Mouse (Mus musculus): Measurements from ENCODE around the gene Uox.

DNA sequence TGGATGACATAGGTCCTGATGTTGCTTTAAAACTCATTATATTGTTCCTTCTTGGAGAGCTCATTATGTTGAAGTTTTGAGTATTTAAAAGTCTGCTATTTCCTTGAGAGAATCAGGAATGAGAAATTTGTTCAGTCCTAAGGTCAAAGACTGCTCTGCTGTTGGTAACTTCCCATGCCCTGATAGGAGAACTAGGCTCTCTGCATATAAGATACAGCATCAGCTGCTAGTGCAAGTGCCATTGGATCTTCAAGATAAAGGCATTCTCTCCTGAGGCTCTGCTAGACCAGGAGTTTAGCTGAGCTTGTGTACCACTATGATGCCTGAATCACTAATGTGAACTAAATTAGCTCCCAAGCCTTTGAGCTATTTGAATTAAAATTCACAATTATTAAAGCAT is 47.7 kb downstream of the Uox start:
- no peak for TF ChIP-seq CTCF (IDR thresholded peaks at IDR 0.05; ENCODE audit: low read depth)
- TF ChIP-seq EP300 (IDR thresholded peaks at IDR 0.05; ENCODE audit: low read depth) = no peak
